Mouse (Mus musculus) testis, adult 2 months (tissue): ENCODE results near the gene Rnf43.

Experiments used
- CTCF ChIP-seq: fragments of 200-500 bp; IDR thresholded peaks from 2 replicates; pipeline ENCODE4 v1.5.1; 2012; ENCODE audit warnings: low read depth, mild to moderate bottlenecking, inconsistent platforms, low read length, moderate library complexity; ENCODE audit not compliant: control insufficient read depth, insufficient read depth, insufficient replicate concordance
- POLR2A ChIP-seq: fragments of 200-500 bp; IDR thresholded peaks from 2 replicates; pipeline ENCODE4 v1.6.1; 2012; ENCODE audit warnings: low read depth, mild to moderate bottlenecking, inconsistent platforms, low read length, moderate library complexity; ENCODE audit not compliant: control insufficient read depth

DNA sequence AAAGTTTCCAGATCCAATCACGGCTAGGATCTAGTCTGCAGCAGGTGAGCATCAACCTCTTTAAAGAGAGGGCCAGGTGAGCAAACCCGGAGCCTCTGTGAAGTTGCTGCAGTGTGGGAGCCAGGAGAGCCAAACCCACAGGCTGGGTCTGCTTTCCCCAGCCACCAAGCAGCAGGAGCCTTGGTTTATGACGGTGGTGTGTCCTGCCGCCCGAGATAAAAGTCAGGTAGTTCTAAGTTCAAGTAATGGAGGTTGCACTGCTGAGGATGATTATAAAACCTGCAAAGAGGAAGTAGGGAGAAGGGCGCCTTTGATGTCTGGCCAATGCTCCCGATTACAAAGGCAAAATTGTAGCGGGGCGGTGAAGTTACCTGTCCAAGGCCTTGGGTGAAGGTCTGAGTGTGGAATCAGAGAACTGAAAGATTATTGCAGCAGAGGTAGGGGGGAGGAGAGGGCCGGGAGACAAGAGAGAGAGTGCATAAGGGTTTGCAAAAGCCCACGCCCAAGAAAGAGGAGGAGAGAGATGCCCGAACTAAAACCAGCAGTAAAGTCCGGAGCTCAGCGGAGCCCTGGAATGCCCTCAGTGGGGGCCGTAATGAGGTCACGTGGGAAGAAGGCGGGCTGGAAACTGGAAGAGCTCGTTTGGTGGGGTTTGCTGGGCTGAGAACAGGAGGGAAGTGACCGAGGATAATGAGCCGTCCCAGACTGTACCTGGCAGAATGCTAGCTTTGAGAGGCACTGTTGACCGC is 47.2 kb downstream of the Rnf43 start:
- TF ChIP-seq POLR2A (no peak), CTCF (no peak)
